Mouse (Mus musculus) layer of hippocampus, adult 2 months (tissue): Measurements from ENCODE around the gene Il1rapl1. TPM values are rescaled to one million over a fixed set of nuclear protein-coding genes. Genes with fewer than 3 reads are reported as not detected.
"Not testable (repeated sequence)": the region's sequence is repeated elsewhere in the genome, so short reads cannot be mapped to it uniquely, and the experiment has no call there.

Experiments
- DNase-seq, 2 experiments: peaks; one replicate each; pipeline ENCODE4 v3.0.0; 2022; ENCODE audit warnings: low spot score in 2 of 2
- H3K27ac ChIP-seq: fragments of 200-600 bp; 2 replicates; pipeline ENCODE4 v1.8.1; 2022
- H3K4me3 ChIP-seq: fragments of 200-600 bp; 2 replicates; pipeline ENCODE4 v1.8.1; 2022; ENCODE audit warnings: mild to moderate bottlenecking
- CTCF ChIP-seq: fragments of 200-600 bp; conservative IDR thresholded peaks from 2 replicates; pipeline ENCODE4 v1.8.1; 2022; ENCODE audit warnings: antibody characterized with exemption, mild to moderate bottlenecking, moderate library complexity
- total RNA-seq, 2 experiments: library from RNA; stranded (reverse); gene quantifications; 2 replicates each; pipeline ENCODE4 v1.2.3; 2021

Il1rapl1 gene
- total RNA-seq, 2 experiments from 2014 or later: 19.4 to 22.0 TPM

DNA sequence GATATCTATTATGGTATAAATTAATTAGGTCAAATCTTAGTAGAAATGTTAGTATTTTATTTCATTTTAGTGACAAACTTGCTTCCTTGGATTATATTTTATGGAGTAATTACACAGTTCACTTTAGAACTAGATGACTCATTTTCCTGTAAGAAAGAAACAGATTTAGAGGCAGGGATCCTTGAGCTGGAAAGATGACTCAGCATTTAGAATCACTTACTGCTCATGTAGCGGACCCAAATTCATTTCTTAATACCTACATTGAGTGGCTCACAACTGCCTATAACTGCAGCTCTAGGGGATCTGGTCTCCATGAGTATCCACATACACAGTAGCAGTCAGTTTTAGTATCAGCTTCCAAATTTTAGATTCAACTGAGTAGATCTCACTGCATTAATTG lies 71.9 kb downstream of the Il1rapl1 start:
- TF ChIP-seq CTCF: no peak
- H3K27ac ChIP-seq: no peak overlapping the region
- DNase-seq: no peak

DNA sequence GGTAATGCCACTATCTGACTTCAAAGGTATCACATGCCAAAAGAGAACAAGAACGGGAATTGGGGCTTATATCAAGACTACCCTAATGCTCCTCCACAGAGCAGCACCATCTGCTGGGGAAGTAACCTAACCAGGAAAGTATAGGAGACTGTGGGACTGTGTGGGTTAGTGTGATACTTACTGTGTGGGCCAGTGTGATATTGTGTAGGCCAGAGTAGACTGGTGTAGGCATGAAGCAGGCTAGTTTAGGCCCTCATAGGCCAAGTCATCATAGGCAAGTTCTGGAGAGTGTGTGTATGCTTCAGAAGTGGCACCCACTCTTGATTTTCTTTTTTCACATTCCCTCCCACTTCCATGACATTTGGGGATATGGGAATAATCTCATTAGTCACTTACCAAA lies 76.5 kb downstream of the Il1rapl1 start:
- no peak overlapping the region for H3K4me3 ChIP-seq
- DNase-seq: no peak
- peak; percentile 23; the same call in 1 of the 2 replicates for TF ChIP-seq CTCF
- no peak overlapping the region for H3K27ac ChIP-seq

More for the DNA sequence above, 71.9 kb downstream of the Il1rapl1 start:
- no peak overlapping the region for H3K4me3 ChIP-seq

DNA sequence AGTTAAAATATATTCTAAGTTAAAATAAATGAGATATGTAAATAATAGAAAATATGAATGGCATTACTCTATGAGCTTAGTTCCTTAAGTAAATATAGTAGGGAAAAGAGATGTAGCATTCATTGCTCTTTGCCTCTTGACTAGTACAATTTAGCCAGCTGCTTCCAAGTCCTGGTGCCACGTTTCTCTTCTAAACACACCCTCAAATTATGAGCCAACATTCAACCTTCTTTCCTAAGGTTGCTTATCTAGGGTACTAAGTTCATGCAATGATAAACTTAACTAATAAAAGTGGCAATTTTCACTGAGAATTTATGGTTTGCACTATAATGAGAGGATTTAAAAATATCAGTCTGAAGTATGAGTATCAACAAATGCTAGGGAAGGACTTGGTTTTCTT lies 218.3 kb downstream of the Il1rapl1 start:
- Histone ChIP-seq H3K27ac (no peak overlapping the region), H3K4me3 (no peak overlapping the region)
- TF ChIP-seq CTCF: no peak
- no peak for DNase-seq

DNA sequence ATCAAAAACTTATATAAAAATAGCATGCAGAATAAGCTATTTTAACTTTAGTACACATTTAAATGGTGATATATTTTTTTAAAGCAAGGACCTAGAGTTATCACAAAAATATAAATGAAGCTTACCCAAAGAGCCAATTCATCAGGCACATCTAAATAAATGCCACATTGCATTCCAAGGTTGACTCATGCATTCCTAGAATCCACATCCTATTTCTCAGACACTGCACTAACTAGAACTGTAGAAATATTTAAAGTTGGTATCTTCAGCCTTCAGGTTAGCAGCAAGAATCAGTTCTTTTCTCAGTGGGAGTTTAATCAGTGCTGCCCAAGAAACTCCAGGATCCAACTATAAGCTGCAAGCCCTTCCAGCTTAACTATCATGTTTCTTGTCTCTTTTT lies 223.5 kb downstream of the Il1rapl1 start:
- TF ChIP-seq CTCF: no peak
- Histone ChIP-seq H3K4me3 (no peak overlapping the region), H3K27ac (no peak overlapping the region)
- no peak for DNase-seq

DNA sequence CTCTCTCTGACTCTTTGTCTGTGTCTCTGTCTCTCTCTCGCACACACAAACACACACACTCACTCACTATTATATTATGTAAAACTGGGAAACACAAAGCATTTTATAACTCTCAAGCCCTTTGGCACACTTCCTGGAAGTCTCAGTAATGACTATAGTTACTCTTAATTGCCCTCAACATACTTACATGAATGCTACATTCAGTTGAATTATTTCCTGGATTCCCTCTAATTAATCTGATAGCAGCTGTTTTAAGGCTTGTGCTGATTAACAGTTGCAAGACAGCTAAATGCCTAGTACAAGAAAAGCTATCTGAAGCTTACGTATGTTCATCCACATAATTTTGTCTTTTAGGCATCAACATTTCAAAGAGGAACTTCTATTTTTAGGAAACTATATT lies 261.3 kb downstream of the Il1rapl1 start:
- no peak for TF ChIP-seq CTCF
- no peak overlapping the region for H3K27ac ChIP-seq
- DNase-seq: no peak
- H3K4me3 ChIP-seq: no peak overlapping the region

DNA sequence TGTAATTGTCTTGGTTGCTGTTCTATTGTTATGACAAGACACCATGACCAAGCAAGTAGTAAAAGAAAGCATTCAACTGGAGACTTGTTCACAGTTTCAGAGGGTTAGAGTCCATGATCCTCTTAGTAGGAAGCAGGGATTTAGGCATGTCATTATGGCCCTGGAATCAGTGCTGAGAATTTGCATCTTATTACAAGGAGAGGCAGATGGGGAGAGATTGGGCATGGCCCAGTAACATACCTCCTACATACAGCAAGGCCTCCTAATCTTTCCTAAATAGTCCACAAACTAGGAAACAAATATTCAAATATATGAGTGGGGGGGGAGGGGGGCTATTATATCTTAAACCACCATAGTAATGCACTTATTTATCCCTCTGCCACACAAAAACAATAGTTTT lies 301.6 kb downstream of the Il1rapl1 start:
- TF ChIP-seq CTCF: no peak
- no peak for DNase-seq
- Histone ChIP-seq H3K27ac (no peak overlapping the region), H3K4me3 (no peak overlapping the region)

DNA sequence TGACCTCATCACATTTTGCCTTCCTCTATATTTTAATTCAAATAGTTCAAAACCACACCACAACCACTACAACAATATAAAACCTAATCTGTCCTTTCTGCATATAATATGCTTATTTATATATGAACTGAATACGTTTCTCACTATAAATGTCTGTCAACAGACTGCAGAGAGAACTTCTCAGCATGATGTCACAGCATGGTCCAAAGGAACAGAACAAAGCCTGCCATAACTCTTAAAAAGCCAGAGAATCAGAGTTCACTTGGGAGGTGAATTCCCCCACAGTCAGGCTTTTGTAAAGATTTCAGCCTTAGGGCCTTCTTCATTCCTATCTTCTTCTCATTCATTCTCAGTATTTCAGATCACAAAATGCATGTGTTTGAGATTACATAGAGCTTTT lies 307.7 kb downstream of the Il1rapl1 start:
- Histone ChIP-seq H3K27ac (no peak overlapping the region), H3K4me3 (no peak overlapping the region)
- no peak for TF ChIP-seq CTCF
- no peak for DNase-seq

DNA sequence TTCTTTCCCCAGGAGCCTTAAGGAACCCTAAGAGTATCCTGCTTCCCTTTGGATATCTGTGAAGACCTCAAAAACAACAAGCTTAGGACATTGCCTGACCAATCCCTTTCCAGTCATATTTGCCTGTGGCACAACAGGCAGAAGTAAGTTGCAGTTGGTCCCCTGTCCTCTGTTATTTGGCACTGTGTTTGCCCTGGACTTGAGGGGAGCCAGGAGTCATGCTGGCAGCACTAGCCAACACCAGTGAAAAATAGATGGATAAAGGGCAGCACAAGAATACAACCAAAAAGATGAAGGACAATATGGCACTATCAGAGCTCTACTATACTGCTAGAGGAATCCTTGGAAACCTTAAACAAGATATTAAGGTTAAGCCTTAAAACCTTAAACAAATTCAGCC lies 322.4 kb downstream of the Il1rapl1 start:
- Histone ChIP-seq H3K4me3 (no peak overlapping the region), H3K27ac (no peak overlapping the region)
- no peak for TF ChIP-seq CTCF
- no peak for DNase-seq

DNA sequence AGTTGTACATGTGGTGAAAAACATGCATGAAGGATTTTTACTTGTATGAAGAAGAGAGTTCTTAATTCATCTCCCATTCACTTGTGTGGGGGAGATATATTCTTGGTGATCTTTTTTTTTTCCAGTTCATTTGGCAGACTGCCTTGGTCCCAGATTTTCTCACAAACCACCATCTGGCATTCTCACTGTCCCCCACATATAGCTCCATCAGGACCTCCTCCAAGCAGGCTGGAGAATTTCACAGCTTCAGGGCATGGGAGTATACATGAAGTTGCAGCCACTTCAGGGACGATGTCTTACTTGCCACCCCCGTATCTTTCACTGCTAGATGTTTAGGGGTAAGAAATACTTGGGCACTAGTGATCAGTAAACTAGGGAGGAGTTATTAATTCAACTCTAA lies 404.9 kb downstream of the Il1rapl1 start:
- Histone ChIP-seq H3K4me3 (no peak overlapping the region), H3K27ac (no peak overlapping the region)
- peak; percentile 11 to 18 for DNase-seq
- TF ChIP-seq CTCF: no peak

DNA sequence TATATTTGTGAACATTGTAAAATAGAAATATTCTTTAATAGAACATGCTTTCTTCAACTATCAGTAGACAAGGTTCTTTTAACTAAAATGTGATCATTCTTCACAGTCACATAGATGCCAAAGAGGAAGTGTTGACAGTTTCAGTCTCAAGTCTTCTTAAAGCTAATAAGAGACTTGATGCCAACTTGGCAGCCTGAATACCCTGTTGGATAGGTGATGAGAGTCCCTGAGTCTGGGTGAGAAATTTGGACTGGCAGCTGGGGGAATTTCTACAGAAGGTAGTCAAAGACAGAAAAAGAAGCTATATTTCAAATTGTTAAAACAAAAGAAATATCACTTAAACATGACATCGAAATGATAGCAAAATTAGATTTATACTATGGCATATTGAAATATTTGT lies 451.6 kb downstream of the Il1rapl1 start:
- Histone ChIP-seq H3K27ac (no peak overlapping the region), H3K4me3 (no peak overlapping the region)
- no peak for TF ChIP-seq CTCF
- no peak for DNase-seq

DNA sequence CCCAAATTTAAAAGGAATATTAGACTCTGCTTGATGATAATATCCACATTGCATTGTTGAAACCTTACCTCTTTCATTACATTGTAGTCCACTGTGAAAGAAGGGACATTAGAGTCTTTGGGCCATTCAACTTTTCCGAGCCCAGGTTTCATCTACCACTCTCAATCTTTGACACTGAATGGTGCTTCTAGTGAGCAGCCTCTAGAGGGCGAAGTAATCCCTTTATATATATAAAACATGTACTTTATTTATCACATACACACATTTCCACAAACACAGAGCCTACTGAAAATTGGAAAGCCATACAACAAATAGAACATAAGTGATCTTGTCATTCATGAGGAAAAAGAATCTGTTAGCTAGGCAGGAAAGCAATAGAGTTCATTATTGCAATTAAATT lies 459.8 kb downstream of the Il1rapl1 start:
- peak; percentile 75 for TF ChIP-seq CTCF
- DNase-seq: no peak
- Histone ChIP-seq H3K27ac (no peak overlapping the region), H3K4me3 (no peak overlapping the region)

DNA sequence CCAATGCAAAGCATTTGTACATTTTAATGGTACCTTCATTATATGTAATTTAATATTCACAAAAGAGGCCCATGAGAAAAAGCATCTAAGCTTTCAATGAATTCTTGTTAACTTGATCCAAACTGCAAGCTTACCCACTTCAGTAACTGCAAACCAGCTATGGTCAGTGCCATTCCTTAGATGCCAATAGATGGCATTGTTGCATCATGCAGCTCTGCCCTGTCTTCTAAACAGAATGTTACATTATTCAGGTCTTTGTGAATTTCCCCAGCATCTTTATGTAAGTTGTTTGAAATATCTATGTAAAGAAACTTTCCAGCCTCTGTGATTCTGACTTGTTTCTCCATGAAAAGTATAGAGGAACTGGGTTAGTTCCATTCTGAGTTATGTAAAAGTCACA lies 514.5 kb downstream of the Il1rapl1 start:
- H3K27ac ChIP-seq: no peak overlapping the region
- DNase-seq: no peak
- peak; percentile 68 for TF ChIP-seq CTCF
- H3K4me3 ChIP-seq: no peak overlapping the region

DNA sequence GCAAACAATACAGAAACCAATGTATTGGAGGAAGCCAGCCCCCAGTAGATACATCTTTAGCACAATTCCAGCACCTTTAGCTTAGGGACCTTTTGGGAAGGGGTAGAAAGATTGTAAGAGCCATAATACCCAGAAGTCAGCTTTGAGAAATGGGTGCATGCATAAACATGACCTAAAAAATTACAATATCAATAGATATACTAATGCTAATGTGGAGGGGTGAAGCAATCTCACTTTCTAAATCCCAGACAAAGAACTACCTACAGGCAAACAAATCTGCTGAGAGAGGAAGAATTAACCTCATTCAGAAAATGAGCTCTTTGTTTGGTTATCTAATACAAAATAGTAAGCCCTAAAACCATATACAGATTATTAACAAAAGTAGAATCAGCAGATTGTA lies 607.4 kb downstream of the Il1rapl1 start:
- Histone ChIP-seq H3K4me3 (no peak overlapping the region), H3K27ac (no peak overlapping the region)
- DNase-seq: no peak
- no peak for TF ChIP-seq CTCF

DNA sequence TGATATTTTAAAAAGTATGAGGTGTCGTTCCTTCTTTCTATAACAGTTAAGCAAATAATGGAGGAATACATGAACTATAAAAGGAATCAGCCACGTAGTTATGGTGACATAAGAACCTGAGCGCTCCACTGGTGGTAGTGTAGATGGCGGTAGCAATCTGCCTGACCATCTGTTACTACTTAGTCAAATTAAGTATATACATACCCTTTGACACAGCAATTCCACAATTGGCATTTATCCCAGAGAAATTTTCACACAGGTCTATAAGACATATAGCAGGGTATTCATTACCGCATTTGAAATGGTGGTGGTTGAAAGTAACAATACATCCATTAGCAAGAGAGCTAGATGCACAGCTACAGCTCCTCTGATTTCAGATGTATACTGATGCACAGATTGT lies 612.8 kb downstream of the Il1rapl1 start:
- no peak overlapping the region for H3K27ac ChIP-seq
- no peak for DNase-seq
- TF ChIP-seq CTCF: no peak
- H3K4me3 ChIP-seq: no peak overlapping the region

DNA sequence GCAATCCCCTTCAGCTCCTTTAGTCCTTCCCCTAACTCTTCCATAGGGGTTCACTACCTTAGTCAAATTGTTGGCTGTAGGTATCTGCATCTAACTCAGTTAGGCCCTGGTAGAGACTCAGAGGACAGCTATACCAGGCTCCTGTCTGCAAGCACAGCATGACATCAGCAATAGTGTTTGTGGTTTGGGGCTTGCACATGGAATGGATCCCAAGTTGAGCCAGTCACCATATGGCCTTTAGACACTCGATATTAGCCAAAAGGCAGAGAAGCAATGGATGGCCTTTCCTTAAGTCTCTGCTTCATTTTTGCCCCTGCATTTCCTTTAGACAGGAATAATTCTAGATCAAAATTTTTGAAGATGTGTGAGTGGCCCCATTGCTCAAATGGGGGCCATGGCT lies 632.0 kb downstream of the Il1rapl1 start:
- no peak for DNase-seq
- Histone ChIP-seq H3K4me3 (no peak overlapping the region), H3K27ac (no peak overlapping the region)
- no peak for TF ChIP-seq CTCF

DNA sequence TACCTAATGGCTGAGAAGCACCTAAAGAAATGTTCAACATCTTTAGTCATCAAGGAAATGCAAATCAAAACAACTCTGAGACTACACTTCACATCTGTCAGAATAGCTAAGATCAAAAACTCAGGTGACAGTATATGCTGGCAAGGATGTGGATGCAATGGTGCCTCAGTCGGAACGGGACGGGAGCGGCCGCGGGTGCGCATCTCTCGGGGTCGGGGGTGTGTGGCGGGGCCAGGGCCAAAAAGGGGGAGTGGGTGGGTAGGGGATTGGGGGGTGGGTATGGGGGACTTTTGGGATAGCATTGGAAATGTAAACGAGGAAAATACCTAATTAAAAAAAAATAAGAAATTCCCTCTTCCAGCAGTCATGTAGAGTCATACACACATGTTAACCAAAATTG lies 877.3 kb downstream of the Il1rapl1 start:
- DNase-seq: peak; percentile 26 to 83
- H3K27ac ChIP-seq: not testable (repeated sequence)

More for the DNA sequence above, 877.3 kb downstream of the Il1rapl1 start:
- H3K4me3 ChIP-seq: not testable (repeated sequence)
